Mouse (Mus musculus): ENCODE measurements around the gene Amz2. TPM values are rescaled to one million over a fixed set of nuclear protein-coding genes. Genes with fewer than 3 reads are reported as not detected.

The Amz2 gene
- total RNA-seq (2014; rRNA removed) (200 and 213 TPM in 2 replicates), polyA plus RNA-seq (2015; fragmentation: Nextera tagmentation; extraction: Ambion mirVana) (45.5 and 46.2 TPM in 2 replicates)

GRCm38 (mm10) chr11:109425392-109426271, at the start of gene Amz2:
Amz2 (plus strand) TSS chr11:109425946.
- DNase-seq (peak; percentile 98), ATAC-seq (peak; percentile 94)
- Histone ChIP-seq H3K27ac (ENCODE audit: low read depth, low read length) (peak within 1 kb of the TSS; percentile 80), H3K9ac (peak within 1 kb of the TSS; percentile 64), H3K9me3 (ENCODE audit: low read length) (no peaks in the 10 kb centered on the region), H3K27me3 (ENCODE audit: insufficient read depth, low read length) (no peaks in the 10 kb centered on the region), H3K4me1 (ENCODE audit: insufficient read depth) (peaks cover 5% of the 10 kb centered on the region; the same call in 1 of the 2 replicates), H3K36me3 (ENCODE audit: insufficient read depth) (peaks cover 18% of the 10 kb centered on the region), H3K4me3 (ENCODE audit: low read depth, low read length) (peak within 1 kb of the TSS; percentile 62), H3K4me2 (ENCODE audit: low read depth) (peak within 1 kb of the TSS; percentile 55)
- TF ChIP-seq CTCF (IDR thresholded peaks at IDR 0.05; ENCODE audit: low read depth) = peak; percentile 86
- WGBS = 1% methylated on average over 65 of the region's 65 CpGs

- Histone ChIP-seq H3K9me3 (ENCODE audit: low read length) (no peaks in the 10 kb centered on the region), H3K4me1 (ENCODE audit: insufficient read depth) (peaks cover 5% of the 10 kb centered on the region; the same call in 1 of the 2 replicates), H3K27me3 (ENCODE audit: insufficient read depth, low read length) (no peaks in the 10 kb centered on the region), H3K4me2 (ENCODE audit: low read depth) (no peak overlapping the region), H3K27ac (ENCODE audit: low read depth, low read length) (peak overlapping the region; percentile 40), H3K4me3 (ENCODE audit: low read depth, low read length) (no peak overlapping the region), H3K9ac (no peak overlapping the region), H3K36me3 (ENCODE audit: insufficient read depth) (no peaks in the 10 kb centered on the region)
- no peak for TF ChIP-seq CTCF (IDR thresholded peaks at IDR 0.05; ENCODE audit: low read depth)
- WGBS = 34% methylated on average over 7 of the region's 7 CpGs
- ATAC-seq = no peak
- no peak for DNase-seq
Observed at GRCm38 (mm10) chr11:109376484-109377143, 49.1 kb upstream of the Amz2 start.

GRCm38 (mm10) chr11:109377477-109377876, 48.3 kb upstream of the Amz2 start:
- 30% methylated on average over 10 of the region's 10 CpGs for WGBS
- H3K4me2 ChIP-seq (ENCODE audit: low read depth) = no peak overlapping the region
- H3K27me3 ChIP-seq (ENCODE audit: insufficient read depth, low read length) = no peaks in the 10 kb centered on the region
- no peak overlapping the region for H3K4me3 ChIP-seq (ENCODE audit: low read depth, low read length)
- no peak overlapping the region for H3K9ac ChIP-seq
- peaks cover 5% of the 10 kb centered on the region; the same call in 1 of the 2 replicates for H3K4me1 ChIP-seq (ENCODE audit: insufficient read depth)
- H3K36me3 ChIP-seq (ENCODE audit: insufficient read depth) = no peaks in the 10 kb centered on the region
- H3K27ac ChIP-seq (ENCODE audit: low read depth, low read length) = no peak overlapping the region
- no peak; the same call in 1 of the 2 replicates for ATAC-seq
- no peak for DNase-seq
- TF ChIP-seq CTCF (IDR thresholded peaks at IDR 0.05; ENCODE audit: low read depth) = no peak
- H3K9me3 ChIP-seq (ENCODE audit: low read length) = no peaks in the 10 kb centered on the region

GRCm38 (mm10) chr11:109378051-109378450, 47.7 kb upstream of the Amz2 start:
- H3K4me2 ChIP-seq (ENCODE audit: low read depth) = no peak overlapping the region
- H3K9me3 ChIP-seq (ENCODE audit: low read length) = no peaks in the 10 kb centered on the region
- H3K27ac ChIP-seq (ENCODE audit: low read depth, low read length) = no peak overlapping the region
- no peaks in the 10 kb centered on the region for H3K36me3 ChIP-seq (ENCODE audit: insufficient read depth)
- 61% methylated on average over 7 of the region's 7 CpGs for WGBS
- no peaks in the 10 kb centered on the region for H3K27me3 ChIP-seq (ENCODE audit: insufficient read depth, low read length)
- no peak for DNase-seq
- peaks cover 5% of the 10 kb centered on the region; the same call in 1 of the 2 replicates for H3K4me1 ChIP-seq (ENCODE audit: insufficient read depth)
- H3K4me3 ChIP-seq (ENCODE audit: low read depth, low read length) = no peak overlapping the region
- TF ChIP-seq CTCF (IDR thresholded peaks at IDR 0.05; ENCODE audit: low read depth) = no peak
- no peak for ATAC-seq
- H3K9ac ChIP-seq = no peak overlapping the region

GRCm38 (mm10) chr11:109380662-109381061, 45.1 kb upstream of the Amz2 start:
- H3K4me2 ChIP-seq (ENCODE audit: low read depth) = no peak overlapping the region
- no peaks in the 10 kb centered on the region for H3K27me3 ChIP-seq (ENCODE audit: insufficient read depth, low read length)
- no peak overlapping the region for H3K4me3 ChIP-seq (ENCODE audit: low read depth, low read length)
- H3K9ac ChIP-seq = no peak overlapping the region
- H3K9me3 ChIP-seq (ENCODE audit: low read length) = no peaks in the 10 kb centered on the region
- DNase-seq (no peak), ATAC-seq (no peak)
- peaks cover 5% of the 10 kb centered on the region; the same call in 1 of the 2 replicates for H3K4me1 ChIP-seq (ENCODE audit: insufficient read depth)
- no peak for TF ChIP-seq CTCF (IDR thresholded peaks at IDR 0.05; ENCODE audit: low read depth)
- H3K27ac ChIP-seq (ENCODE audit: low read depth, low read length) = no peak overlapping the region
- WGBS = 63% methylated on average over 5 of the region's 5 CpGs
- H3K36me3 ChIP-seq (ENCODE audit: insufficient read depth) = no peaks in the 10 kb centered on the region

GRCm38 (mm10) chr11:109385296-109385695, 40.5 kb upstream of the Amz2 start:
- TF ChIP-seq CTCF (IDR thresholded peaks at IDR 0.05; ENCODE audit: low read depth) = no peak
- Histone ChIP-seq H3K27me3 (ENCODE audit: insufficient read depth, low read length) (no peaks in the 10 kb centered on the region), H3K9me3 (ENCODE audit: low read length) (no peaks in the 10 kb centered on the region), H3K4me2 (ENCODE audit: low read depth) (no peak overlapping the region), H3K27ac (ENCODE audit: low read depth, low read length) (no peak overlapping the region), H3K4me1 (ENCODE audit: insufficient read depth) (no peaks in the 10 kb centered on the region), H3K9ac (no peak overlapping the region), H3K4me3 (ENCODE audit: low read depth, low read length) (no peak overlapping the region), H3K36me3 (ENCODE audit: insufficient read depth) (no peaks in the 10 kb centered on the region)
- WGBS = 91% methylated on average over 8 of the region's 8 CpGs
- DNase-seq (no peak), ATAC-seq (no peak)

GRCm38 (mm10) chr11:109389046-109389445, 36.7 kb upstream of the Amz2 start:
- no peak overlapping the region for H3K27ac ChIP-seq (ENCODE audit: low read depth, low read length)
- TF ChIP-seq CTCF (IDR thresholded peaks at IDR 0.05; ENCODE audit: low read depth) = no peak
- H3K36me3 ChIP-seq (ENCODE audit: insufficient read depth) = 0 out of 2 replicates have a peak, but pooled peaks cover 3% of the 10 kb centered on the region
- WGBS = 84% methylated on average over 5 of the region's 5 CpGs
- no peaks in the 10 kb centered on the region for H3K27me3 ChIP-seq (ENCODE audit: insufficient read depth, low read length)
- H3K4me1 ChIP-seq (ENCODE audit: insufficient read depth) = no peaks in the 10 kb centered on the region
- no peak overlapping the region for H3K9ac ChIP-seq
- ATAC-seq (no peak), DNase-seq (no peak)
- no peak overlapping the region for H3K4me2 ChIP-seq (ENCODE audit: low read depth)
- no peak overlapping the region for H3K4me3 ChIP-seq (ENCODE audit: low read depth, low read length)
- no peaks in the 10 kb centered on the region for H3K9me3 ChIP-seq (ENCODE audit: low read length)
